Mouse (Mus musculus) adrenal gland, postnatal 4 days (tissue): ENCODE measurements around the gene 5730409E04Rik. TPM values are rescaled to one million over a fixed set of nuclear protein-coding genes. Genes with fewer than 3 reads are reported as not detected.

Experiments used
- DNase-seq, 2 experiments: peaks; one replicate each; pipeline ENCODE4 v3.0.0; 2021 to 2022; ENCODE audit warnings: low spot score in 2 of 2, mixed read lengths in 2 of 2
- microRNA-seq: library from miRNA; unstranded; fragments of <30 nt; microRNA quantifications from one replicate; pipeline ENCODE4 v1.2.0, GENCODE M21; 2021
- total RNA-seq, 2 experiments: library from RNA; stranded (reverse); gene quantifications; 2 replicates each; pipeline ENCODE4 v1.2.3; 2021

Gene 5730409E04Rik
- total RNA-seq, 2 experiments from 2014 or later = 17.5 to 19.3 TPM

GRCm38 (mm10) chr4:126632668-126633067 is 23.1 kb downstream of the 5730409E04Rik start:
- no peak for DNase-seq

DNA sequence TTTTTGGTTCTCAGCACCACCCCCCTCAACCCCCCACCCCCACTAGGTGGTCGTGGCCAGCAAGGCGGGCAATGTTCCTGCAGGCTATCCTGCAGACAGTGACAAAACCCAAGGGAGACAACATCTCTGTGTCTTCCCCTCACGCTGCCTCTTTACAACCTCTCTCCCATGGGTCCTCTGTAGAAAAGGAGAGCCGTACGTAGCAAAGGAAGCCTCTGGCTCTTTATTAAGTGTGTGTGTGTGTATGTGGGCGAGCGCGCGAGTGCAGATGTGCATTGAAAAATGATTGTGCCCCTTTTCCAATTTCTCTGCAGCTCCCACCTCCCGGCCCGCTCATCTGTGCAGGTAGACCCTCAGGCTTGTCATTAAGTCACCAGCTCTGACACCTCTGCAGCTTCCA is 26.7 kb downstream of the 5730409E04Rik start:
- no peak for DNase-seq

GRCm38 (mm10) chr4:126637446-126637845 is 27.8 kb downstream of the 5730409E04Rik start:
- DNase-seq = no peak

GRCm38 (mm10) chr4:126639339-126639738 is 29.7 kb downstream of the 5730409E04Rik start:
- DNase-seq = no peak

DNA sequence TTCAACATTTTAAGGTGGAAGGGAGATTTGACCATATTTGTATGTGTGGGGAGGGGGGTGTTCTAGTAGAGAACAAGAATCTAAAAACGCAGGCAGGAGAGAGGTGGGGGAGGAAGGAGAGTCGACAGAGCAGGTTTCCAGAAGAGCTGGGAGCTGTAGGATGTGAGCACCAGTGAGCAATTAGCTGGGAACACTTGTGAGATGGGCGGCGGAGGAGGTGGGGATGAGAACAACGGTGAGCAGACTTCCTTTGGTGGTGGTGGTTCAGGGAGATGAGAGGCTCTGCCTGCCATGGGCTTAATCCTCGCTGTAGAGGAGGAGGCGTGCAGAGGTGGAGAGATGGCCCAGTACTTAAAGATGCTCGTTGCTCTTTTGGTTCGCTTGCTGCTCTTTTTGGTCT is 32.3 kb downstream of the 5730409E04Rik start:
- DNase-seq = no peak

DNA sequence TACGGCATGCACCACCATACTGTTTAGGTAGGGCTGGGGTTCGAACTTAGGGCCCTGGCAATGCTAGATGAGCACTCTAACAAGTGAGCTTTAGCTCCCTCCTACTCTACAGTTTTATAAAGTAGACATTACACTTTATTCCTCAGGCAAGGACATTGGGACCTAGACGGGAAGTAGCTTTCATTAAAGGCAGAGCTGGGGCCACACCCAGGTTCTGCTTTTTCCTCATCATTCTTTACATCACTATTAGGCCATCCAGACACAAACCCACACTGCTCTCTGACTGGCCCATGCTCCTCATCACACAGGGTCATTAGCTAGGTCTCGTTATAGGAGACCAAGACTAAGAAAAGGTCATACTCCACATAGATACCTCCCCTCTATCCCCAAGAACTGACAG is 34.2 kb downstream of the 5730409E04Rik start:
- DNase-seq = no peak

- DNase-seq = no peak
Measured at GRCm38 (mm10) chr4:126644333-126644963, 34.8 kb downstream of the 5730409E04Rik start.

DNA sequence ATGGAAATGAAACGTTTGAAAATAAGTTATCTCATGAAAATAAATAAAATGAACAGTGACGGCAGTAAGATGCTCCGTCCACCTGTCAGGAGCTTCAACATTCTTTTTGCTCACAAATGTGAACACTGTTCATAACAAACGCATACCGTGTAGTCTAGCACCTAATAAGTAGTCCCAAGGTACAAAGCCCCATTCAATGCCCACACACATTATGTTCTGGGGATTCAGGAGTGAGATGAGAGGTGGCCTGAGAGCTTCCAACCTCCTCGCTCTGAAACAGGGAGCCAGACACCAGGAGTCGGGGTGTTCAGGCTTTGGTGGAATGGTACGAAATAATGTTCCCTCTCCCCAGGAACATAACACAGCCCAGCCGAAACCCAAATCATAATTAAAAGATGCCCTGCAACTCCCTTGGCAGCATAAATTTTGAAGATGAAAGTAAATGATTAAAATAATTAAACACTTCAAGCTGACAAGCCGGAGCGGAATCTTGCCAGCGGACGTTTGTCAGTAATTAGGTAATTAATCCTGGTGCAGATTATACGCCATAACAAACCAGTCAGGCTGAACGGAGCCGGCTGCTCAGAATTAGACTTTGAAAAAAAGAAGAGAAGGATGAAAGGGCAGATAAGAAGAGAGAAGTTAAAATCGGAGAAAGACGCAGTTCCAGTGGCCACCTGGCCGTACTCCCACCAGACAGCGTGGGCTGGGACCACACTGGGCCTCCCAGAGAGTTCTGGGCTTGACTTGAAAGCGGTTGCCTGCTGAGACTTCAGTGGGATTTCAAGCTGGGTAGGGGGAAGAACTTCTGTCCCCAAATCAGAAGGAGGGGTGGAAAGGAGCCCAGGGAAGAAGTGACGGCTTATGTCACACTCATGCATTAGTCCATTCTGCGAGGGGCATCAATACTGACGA is 38.6 kb downstream of the 5730409E04Rik start:
- no peak for DNase-seq

DNA sequence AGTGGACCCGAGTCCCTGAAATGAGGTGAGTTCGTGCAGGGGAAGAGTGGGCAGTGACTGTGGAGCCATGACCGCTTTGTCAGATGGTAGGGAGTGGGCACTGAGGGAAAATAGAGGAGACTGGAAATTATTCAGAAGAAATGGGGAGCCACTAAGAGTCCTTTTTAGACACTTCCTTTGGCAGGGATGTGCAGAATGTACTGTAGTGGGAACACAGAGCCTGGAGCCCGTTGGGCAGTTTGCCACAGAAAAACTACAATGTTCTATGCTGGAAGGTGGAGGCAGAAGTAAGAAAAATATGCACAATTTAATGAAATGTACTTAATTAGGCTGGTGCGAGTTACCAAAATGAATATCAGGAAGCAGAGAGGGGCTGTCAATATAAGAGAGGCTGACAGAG is 43.5 kb downstream of the 5730409E04Rik start:
- no peak for DNase-seq

DNA sequence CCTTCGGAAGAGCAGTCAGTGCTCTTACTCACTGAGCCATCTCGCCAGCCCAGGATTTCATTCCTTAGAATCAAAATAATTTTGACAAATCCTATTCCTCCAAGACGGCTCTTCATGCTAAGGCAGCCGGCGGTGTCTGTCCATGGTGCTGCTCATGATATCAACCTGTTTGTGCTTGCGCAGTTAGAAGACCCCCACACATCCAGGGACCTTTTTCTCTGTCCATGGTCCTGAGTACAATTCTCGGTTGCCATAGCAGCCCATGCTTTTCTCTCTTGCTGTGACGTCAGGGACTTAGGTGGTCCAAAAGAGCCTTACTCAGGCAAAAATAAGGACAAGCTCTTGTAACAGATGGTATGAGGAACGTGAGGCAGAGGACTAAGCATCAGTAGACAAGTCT is 45.7 kb downstream of the 5730409E04Rik start:
- DNase-seq = no peak

- no peak for DNase-seq
Measured at GRCm38 (mm10) chr4:126661249-126661648, 51.6 kb downstream of the 5730409E04Rik start.

Small RNAs within 50 kb of the gene (microRNA-seq; reads per million reads assigned to microRNA genes)
- gene Mir7119 = not detected

Other genes starting within 250 kb of the 5730409E04Rik start
- 10 to 100 TPM; 16.2 to 21.6 TPM for gene Ago3, start 180.3 kb upstream of the 5730409E04Rik start, total RNA-seq
- gene Ago1, start 141.2 kb upstream of the 5730409E04Rik start, total RNA-seq = 10 to 100 TPM; 44.7 to 48.4 TPM
- gene Ago4, start 76.3 kb upstream of the 5730409E04Rik start, total RNA-seq = 1 to 10 TPM; 6.6 to 7.4 TPM
- 10 to 100 TPM; 14.9 to 19.7 TPM for gene Clspn, start 52.9 kb upstream of the 5730409E04Rik start, total RNA-seq
- 100 to 1,000 TPM; 172 to 173 TPM for gene Psmb2, start 67.8 kb downstream of the 5730409E04Rik start, total RNA-seq
- not detected for gene Tfap2e, start 126.4 kb downstream of the 5730409E04Rik start, total RNA-seq
- 10 to 100 TPM; 34.5 to 35.7 TPM for gene Ncdn, start 143.6 kb downstream of the 5730409E04Rik start, total RNA-seq
- gene AU040320, start 143.7 kb downstream of the 5730409E04Rik start, total RNA-seq = 10 to 100 TPM; 40.9 to 42.0 TPM